Mouse (Mus musculus) induced T-regulatory cell, adult 2 months (primary cell): Measurements from ENCODE around the gene Olfr1176.
A peak's percentile ranks its signal among the peaks of the same experiment; 100 is the strongest.

Source experiments
- DNase-seq: peaks from one replicate; pipeline ENCODE4 v3.0.0-alpha.2; 2012; ENCODE audit warnings: low read depth

Olfr1176 gene

GRCm38 (mm10) chr2:88336421-88336820 lies at the start of gene Olfr1176:
Gene Olfr1176, plus strand, starts transcription at chr2:88336721.
- no peak for DNase-seq

GRCm38 (mm10) chr2:88315035-88315434 lies 21.5 kb upstream of the Olfr1176 start, which contains the start of gene Olfr1174-ps:
Gene Olfr1174-ps, minus strand, starts transcription at chr2:88315135.
- no peak for DNase-seq

GRCm38 (mm10) chr2:88327115-88327514 lies 9.4 kb upstream of the Olfr1176 start, which contains the start of gene Olfr1175-ps:
Gene Olfr1175-ps, minus strand, starts transcription at chr2:88327215.
- DNase-seq: no peak

- no peak for DNase-seq
Measured at GRCm38 (mm10) chr2:88346392-88346791, 9.9 kb downstream of the Olfr1176 start, which contains the start of gene Olfr1177-ps. Gene Olfr1177-ps, minus strand, starts transcription at chr2:88346492.

- peak; percentile 38 for DNase-seq
Measured at GRCm38 (mm10) chr2:88356304-88356703, 19.8 kb downstream of the Olfr1176 start.

GRCm38 (mm10) chr2:88386762-88387161 lies 50.2 kb downstream of the Olfr1176 start, which contains the start of gene Olfr1178:
Gene Olfr1178, plus strand, starts transcription at chr2:88387062.
- no peak for DNase-seq
